Mouse (Mus musculus): Measurements from ENCODE around the gene Bri3bp. TPM values are rescaled to one million over a fixed set of nuclear protein-coding genes. Genes with fewer than 3 reads are reported as not detected.

Gene Bri3bp
- polyA plus RNA-seq, 1 experiment from 2014 or later: 29.1 TPM

DNA sequence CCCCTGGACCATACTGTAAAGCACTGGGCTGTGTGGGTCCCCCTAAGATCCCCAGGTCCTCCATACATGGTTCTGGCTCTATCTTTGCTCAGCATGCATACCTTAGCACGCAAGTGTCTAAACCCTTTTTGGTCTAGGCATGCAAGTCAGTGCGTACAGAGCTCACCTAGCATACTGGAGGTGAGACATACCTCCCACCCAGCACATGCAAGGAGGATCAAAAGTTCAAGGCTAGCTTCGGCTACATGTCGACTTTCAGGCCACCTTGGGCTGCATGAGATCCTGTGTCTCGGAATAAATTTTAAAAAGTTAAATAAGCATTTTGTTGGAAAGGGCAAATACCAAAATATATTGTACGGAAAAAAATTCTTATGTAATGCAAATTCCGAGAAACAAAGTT is 23.8 kb downstream of the Bri3bp start:
- no peaks in the 10 kb centered on the region for H3K36me3 ChIP-seq (ENCODE audit: control insufficient read depth, insufficient read depth, low read length)
- peak overlapping the region; percentile 27; the same call in 1 of the 2 replicates for H3K9ac ChIP-seq (ENCODE audit: low read length)
- no peaks in the 10 kb centered on the region for H3K9me3 ChIP-seq (ENCODE audit: control insufficient read depth, low read length)
- ATAC-seq (ENCODE audit: low read depth): 0 out of 2 replicates have a peak, but pooled peaks have one; percentile 10
- WGBS: 31% methylated on average over 7 of the region's 7 CpGs
- no peak overlapping the region; the same call in 1 of the 2 replicates for H3K27ac ChIP-seq (ENCODE audit: low read length)
- peak overlapping the region; percentile 45 for H3K4me3 ChIP-seq (ENCODE audit: low read length)
- peaks cover 3% of the 10 kb centered on the region; the same call in 1 of the 2 replicates for H3K4me1 ChIP-seq (replicated peaks; ENCODE audit: control insufficient read depth, insufficient read depth, low read length)
- H3K27me3 ChIP-seq (ENCODE audit: control insufficient read depth, insufficient read depth, low read depth, low read length): no peaks in the 10 kb centered on the region
- peak overlapping the region; percentile 52 for H3K4me2 ChIP-seq (ENCODE audit: low read depth, low read length)

DNA sequence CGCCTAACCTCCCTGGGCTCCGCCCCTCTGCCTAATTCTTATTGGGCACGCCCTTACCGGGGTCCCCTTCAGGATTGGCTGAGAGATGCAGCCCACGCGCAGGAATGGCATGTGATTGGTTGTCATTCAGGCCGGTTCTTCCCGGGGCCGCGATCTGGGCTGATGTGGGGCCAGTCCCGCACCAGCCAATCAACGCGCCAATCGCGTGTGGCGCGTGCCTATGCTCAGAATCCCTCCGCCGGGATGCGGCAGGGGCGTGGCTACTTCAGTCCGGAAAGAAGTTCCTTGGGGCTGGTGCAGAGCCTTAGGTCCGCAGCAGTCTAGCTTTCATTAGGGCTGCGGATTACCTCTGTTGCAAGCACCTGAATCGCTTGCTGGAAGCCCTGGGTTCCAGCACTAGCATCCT is 24.3 kb downstream of the Bri3bp start:
- peak overlapping the region; percentile 45 for H3K4me3 ChIP-seq (ENCODE audit: low read length)
- no peaks in the 10 kb centered on the region for H3K27me3 ChIP-seq (ENCODE audit: control insufficient read depth, insufficient read depth, low read depth, low read length)
- ATAC-seq (ENCODE audit: low read depth): peak; percentile 100
- WGBS: 0% methylated on average over 25 of the region's 25 CpGs
- H3K9ac ChIP-seq (ENCODE audit: low read length): peak overlapping the region; percentile 53
- peaks cover 3% of the 10 kb centered on the region; the same call in 1 of the 2 replicates for H3K4me1 ChIP-seq (replicated peaks; ENCODE audit: control insufficient read depth, insufficient read depth, low read length)
- no peaks in the 10 kb centered on the region for H3K9me3 ChIP-seq (ENCODE audit: control insufficient read depth, low read length)
- peak overlapping the region; percentile 52 for H3K4me2 ChIP-seq (ENCODE audit: low read depth, low read length)
- H3K27ac ChIP-seq (ENCODE audit: low read length): no peak overlapping the region
- no peaks in the 10 kb centered on the region for H3K36me3 ChIP-seq (ENCODE audit: control insufficient read depth, insufficient read depth, low read length)

DNA sequence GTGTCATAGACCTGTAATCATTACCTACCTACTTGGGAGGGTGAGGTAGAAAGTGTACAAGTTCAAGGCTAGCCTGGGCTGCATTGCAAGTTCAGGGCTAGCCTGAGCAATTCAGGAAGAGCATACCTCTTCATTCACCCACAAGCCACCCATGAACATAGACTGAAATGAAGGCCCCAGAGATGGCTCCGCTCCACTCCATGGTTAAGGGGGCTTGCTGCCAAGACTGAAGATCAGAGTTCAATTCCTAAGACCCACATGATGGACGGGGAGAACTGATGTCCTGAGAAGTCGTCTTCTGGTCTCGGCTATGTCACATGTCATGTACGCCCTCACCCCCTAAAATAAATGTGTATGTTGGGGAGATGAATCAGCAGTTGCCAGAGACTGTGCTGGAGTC is 25.1 kb downstream of the Bri3bp start:
- 80% methylated on average over 5 of the region's 5 CpGs for WGBS
- Histone ChIP-seq H3K4me2 (ENCODE audit: low read depth, low read length) (no peak overlapping the region), H3K27ac (ENCODE audit: low read length) (no peak overlapping the region), H3K4me1 (replicated peaks; ENCODE audit: control insufficient read depth, insufficient read depth, low read length) (peaks cover 3% of the 10 kb centered on the region; the same call in 1 of the 2 replicates), H3K27me3 (ENCODE audit: control insufficient read depth, insufficient read depth, low read depth, low read length) (no peaks in the 10 kb centered on the region), H3K9ac (ENCODE audit: low read length) (no peak overlapping the region), H3K36me3 (ENCODE audit: control insufficient read depth, insufficient read depth, low read length) (no peaks in the 10 kb centered on the region), H3K9me3 (ENCODE audit: control insufficient read depth, low read length) (no peaks in the 10 kb centered on the region), H3K4me3 (ENCODE audit: low read length) (no peak overlapping the region)
- ATAC-seq (ENCODE audit: low read depth): no peak

DNA sequence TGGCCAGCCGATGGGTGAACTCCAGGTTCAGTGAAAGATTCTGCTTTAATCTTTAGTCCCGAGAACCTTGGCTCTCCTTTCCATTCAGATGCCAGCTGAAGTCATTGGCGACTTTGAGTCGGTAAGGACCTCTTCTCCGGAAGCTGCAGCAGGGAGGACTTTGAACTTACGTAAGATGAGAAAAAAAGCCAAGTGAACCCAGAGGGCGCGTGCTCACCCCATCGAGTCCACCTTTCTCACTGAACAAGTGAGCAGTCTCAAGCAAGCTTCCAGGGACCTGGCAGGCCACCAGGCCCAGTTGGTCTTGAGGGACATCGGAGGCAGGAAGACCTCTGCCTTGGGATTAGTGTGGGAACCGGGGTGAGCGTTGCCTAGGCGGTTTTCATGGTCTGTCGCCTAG is 25.9 kb downstream of the Bri3bp start:
- H3K9ac ChIP-seq (ENCODE audit: low read length): no peak overlapping the region
- no peak for ATAC-seq (ENCODE audit: low read depth)
- H3K36me3 ChIP-seq (ENCODE audit: control insufficient read depth, insufficient read depth, low read length): no peaks in the 10 kb centered on the region
- WGBS: 85% methylated on average over 14 of the region's 14 CpGs
- H3K27ac ChIP-seq (ENCODE audit: low read length): no peak overlapping the region
- H3K4me1 ChIP-seq (replicated peaks; ENCODE audit: control insufficient read depth, insufficient read depth, low read length): peaks cover 3% of the 10 kb centered on the region; the same call in 1 of the 2 replicates
- no peaks in the 10 kb centered on the region for H3K9me3 ChIP-seq (ENCODE audit: control insufficient read depth, low read length)
- no peak overlapping the region for H3K4me2 ChIP-seq (ENCODE audit: low read depth, low read length)
- no peaks in the 10 kb centered on the region for H3K27me3 ChIP-seq (ENCODE audit: control insufficient read depth, insufficient read depth, low read depth, low read length)
- no peak overlapping the region for H3K4me3 ChIP-seq (ENCODE audit: low read length)

DNA sequence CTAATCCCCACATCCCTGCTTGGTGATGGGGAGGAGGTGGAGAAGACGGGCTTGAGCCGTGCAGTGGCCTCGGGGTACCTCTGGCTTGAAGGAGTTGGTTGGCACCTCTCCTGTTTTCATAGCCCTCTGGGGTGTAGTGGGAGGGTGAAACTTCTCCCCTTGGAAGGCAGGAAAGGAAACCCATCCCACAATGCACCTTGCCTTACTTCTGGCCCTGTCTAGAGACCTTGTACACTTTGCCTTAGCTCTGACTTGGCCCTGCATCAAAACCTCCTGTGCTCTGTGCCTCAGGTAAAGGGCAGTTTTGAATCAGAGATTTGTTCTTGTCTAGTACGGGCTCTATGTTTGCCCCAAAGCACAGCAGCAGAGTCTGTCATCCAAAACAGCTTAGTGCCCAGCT is 29.3 kb downstream of the Bri3bp start:
- no peaks in the 10 kb centered on the region for H3K9me3 ChIP-seq (ENCODE audit: control insufficient read depth, low read length)
- no peak overlapping the region for H3K4me3 ChIP-seq (ENCODE audit: low read length)
- H3K27ac ChIP-seq (ENCODE audit: low read length): no peak overlapping the region
- 83% methylated on average over 4 of the region's 4 CpGs for WGBS
- H3K9ac ChIP-seq (ENCODE audit: low read length): no peak overlapping the region
- no peaks in the 10 kb centered on the region for H3K27me3 ChIP-seq (ENCODE audit: control insufficient read depth, insufficient read depth, low read depth, low read length)
- H3K36me3 ChIP-seq (ENCODE audit: control insufficient read depth, insufficient read depth, low read length): no peaks in the 10 kb centered on the region
- no peaks in the 10 kb centered on the region for H3K4me1 ChIP-seq (replicated peaks; ENCODE audit: control insufficient read depth, insufficient read depth, low read length)
- ATAC-seq (ENCODE audit: low read depth): no peak
- H3K4me2 ChIP-seq (ENCODE audit: low read depth, low read length): no peak overlapping the region

DNA sequence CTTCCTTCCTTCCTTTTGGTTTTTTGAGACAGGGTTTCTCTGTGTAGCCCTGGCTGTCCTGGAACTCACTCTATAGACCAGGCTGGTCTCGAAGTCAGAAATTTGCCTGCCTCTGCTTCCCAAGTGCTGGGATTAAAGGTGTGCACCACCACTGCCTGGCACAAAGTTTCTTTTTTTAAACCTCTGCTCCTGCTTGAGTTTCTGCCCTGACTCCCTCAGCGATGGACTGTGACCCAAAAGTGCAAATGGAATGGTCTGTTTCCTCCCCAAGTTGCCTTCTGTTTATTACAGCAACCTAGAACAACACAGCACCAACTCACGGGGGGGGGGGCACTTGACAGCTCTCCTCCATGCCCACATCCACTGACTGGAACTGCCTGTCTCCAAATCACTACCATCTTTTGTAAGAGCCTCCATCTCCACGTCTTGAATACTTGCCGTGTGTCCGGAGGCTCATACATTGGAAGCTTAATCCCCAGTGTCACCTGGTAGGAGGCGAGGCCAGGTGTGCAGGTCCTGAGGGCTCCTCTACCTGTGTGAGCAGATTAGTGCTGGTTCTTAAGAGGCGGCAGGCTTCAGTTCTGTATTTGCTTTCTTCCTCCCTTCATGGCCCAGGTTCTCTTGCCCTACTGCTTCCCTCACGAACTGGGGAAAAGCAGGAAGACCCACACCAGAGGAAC is 31.6 kb downstream of the Bri3bp start:
- Histone ChIP-seq H3K9me3 (ENCODE audit: control insufficient read depth, low read length) (no peaks in the 10 kb centered on the region), H3K27me3 (ENCODE audit: control insufficient read depth, insufficient read depth, low read depth, low read length) (no peaks in the 10 kb centered on the region), H3K36me3 (ENCODE audit: control insufficient read depth, insufficient read depth, low read length) (no peaks in the 10 kb centered on the region), H3K4me2 (ENCODE audit: low read depth, low read length) (no peak overlapping the region), H3K9ac (ENCODE audit: low read length) (no peak overlapping the region), H3K27ac (ENCODE audit: low read length) (no peak overlapping the region), H3K4me3 (ENCODE audit: low read length) (no peak overlapping the region), H3K4me1 (replicated peaks; ENCODE audit: control insufficient read depth, insufficient read depth, low read length) (peaks cover 10% of the 10 kb centered on the region)
- no peak for ATAC-seq (ENCODE audit: low read depth)
- 65% methylated on average over 9 of the region's 9 CpGs for WGBS

DNA sequence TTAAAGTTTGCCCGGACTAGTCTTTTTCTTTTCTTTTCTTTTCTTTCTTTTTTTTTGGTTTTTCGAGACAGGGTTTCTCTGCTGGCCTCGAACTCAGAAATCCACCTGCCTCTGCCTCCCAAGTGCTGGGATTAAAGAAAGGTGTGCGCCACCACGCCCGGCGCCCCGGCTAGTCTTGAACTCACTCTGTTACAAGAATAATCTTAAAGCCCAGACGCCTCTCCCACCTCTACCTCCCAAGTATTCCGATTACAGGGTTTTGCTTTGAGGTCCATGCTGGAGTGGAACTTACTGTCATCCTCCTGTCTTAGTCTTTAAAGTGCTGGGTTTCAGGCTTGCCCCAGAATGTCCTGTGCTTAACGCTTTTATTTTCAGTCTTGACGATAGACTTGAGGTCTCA is 33.7 kb downstream of the Bri3bp start:
- Histone ChIP-seq H3K4me3 (ENCODE audit: low read length) (peak overlapping the region; percentile 64), H3K27me3 (ENCODE audit: control insufficient read depth, insufficient read depth, low read depth, low read length) (no peaks in the 10 kb centered on the region), H3K27ac (ENCODE audit: low read length) (no peak overlapping the region), H3K4me1 (replicated peaks; ENCODE audit: control insufficient read depth, insufficient read depth, low read length) (peaks cover 10% of the 10 kb centered on the region), H3K9ac (ENCODE audit: low read length) (peak overlapping the region; percentile 55), H3K36me3 (ENCODE audit: control insufficient read depth, insufficient read depth, low read length) (no peaks in the 10 kb centered on the region), H3K9me3 (ENCODE audit: control insufficient read depth, low read length) (no peaks in the 10 kb centered on the region), H3K4me2 (ENCODE audit: low read depth, low read length) (peak overlapping the region; percentile 81)
- ATAC-seq (ENCODE audit: low read depth): no peak
- 56% methylated on average over 12 of the region's 12 CpGs for WGBS

DNA sequence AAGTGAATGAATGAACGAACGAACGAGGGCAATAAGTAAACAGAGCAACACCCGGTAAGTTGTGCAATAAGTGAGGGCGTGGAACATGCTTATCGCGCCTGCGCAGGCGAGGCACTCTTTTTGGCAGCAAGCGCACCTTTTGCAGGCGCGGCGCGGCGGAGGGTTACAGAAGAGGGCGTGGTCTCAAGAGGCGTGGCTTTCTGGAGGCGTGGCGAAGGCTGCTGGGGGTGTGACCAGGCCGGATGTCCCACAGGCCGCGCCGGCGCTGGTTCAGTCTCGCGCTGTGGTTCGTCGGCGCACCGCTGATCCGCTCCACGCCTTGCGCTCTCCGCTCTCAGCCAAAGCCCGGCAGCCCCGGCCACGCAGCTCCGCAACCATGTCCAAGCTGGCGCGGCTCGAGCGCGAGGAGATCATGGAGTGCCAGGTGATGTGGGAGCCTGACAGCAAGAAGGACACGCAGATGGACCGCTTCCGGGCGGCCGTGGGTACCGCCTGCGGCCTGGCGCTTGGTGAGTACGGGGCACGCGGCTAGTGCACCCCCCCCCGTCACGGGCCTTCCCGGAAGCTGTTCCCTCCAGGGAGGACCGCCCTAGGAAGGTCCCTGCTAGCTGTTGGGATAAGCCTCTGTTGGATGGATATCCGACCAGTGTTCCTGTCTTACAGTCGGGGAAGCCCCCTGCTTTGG is 34.4 kb downstream of the Bri3bp start, which contains the start of gene Aacs:
Gene Aacs (plus strand): TSS at position 214 of the 685 bp plus-strand sequence.
- peak within 1 kb of the TSS; percentile 64 for H3K4me3 ChIP-seq (ENCODE audit: low read length)
- 0 out of 2 replicates have a peak within 1 kb of the TSS, but pooled peaks have one; percentile 10 for H3K27ac ChIP-seq (ENCODE audit: low read length)
- H3K4me1 ChIP-seq (replicated peaks; ENCODE audit: control insufficient read depth, insufficient read depth, low read length): peaks cover 10% of the 10 kb centered on the region

DNA sequence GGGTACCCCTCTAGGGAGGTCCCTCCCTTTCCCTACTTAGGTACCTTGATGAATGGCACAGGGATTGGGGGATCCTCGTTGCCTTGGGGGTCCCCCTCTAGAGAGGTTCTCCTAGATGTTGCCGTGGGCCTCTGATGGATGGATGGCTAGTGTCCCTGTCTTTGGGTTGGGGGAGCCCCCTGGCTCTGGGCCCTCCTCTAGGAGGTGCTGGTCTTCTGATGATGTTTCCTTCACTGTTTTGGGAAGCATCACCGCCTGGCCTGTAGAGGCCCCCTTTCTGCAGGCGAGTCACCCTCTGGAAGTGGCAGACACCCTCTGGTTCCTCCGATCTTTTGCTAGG is 34.9 kb downstream of the Bri3bp start:
- no peaks in the 10 kb centered on the region for H3K27me3 ChIP-seq (ENCODE audit: control insufficient read depth, insufficient read depth, low read depth, low read length)
- H3K9ac ChIP-seq (ENCODE audit: low read length): peak overlapping the region; percentile 67
- no peak; the same call in 1 of the 2 replicates for ATAC-seq (ENCODE audit: low read depth)
- H3K9me3 ChIP-seq (ENCODE audit: control insufficient read depth, low read length): no peaks in the 10 kb centered on the region
- 0 out of 2 replicates have a peak overlapping the region, but pooled peaks have one; percentile 10 for H3K27ac ChIP-seq (ENCODE audit: low read length)
- H3K4me2 ChIP-seq (ENCODE audit: low read depth, low read length): peak overlapping the region; percentile 81
- peak overlapping the region; percentile 64 for H3K4me3 ChIP-seq (ENCODE audit: low read length)
- WGBS: 9% methylated on average over 5 of the region's 5 CpGs
- H3K4me1 ChIP-seq (replicated peaks; ENCODE audit: control insufficient read depth, insufficient read depth, low read length): peaks cover 10% of the 10 kb centered on the region
- H3K36me3 ChIP-seq (ENCODE audit: control insufficient read depth, insufficient read depth, low read length): no peaks in the 10 kb centered on the region

More for the DNA sequence above, 34.4 kb downstream of the Bri3bp start, which contains the start of gene Aacs:
- peak within 1 kb of the TSS; percentile 67 for H3K9ac ChIP-seq (ENCODE audit: low read length)
- no peaks in the 10 kb centered on the region for H3K36me3 ChIP-seq (ENCODE audit: control insufficient read depth, insufficient read depth, low read length)
- no peaks in the 10 kb centered on the region for H3K9me3 ChIP-seq (ENCODE audit: control insufficient read depth, low read length)
- peak; percentile 96 for ATAC-seq (ENCODE audit: low read depth)
- H3K4me2 ChIP-seq (ENCODE audit: low read depth, low read length): peak within 1 kb of the TSS; percentile 81
- no peaks in the 10 kb centered on the region for H3K27me3 ChIP-seq (ENCODE audit: control insufficient read depth, insufficient read depth, low read depth, low read length)
- under 1% methylated on average over 60 of the region's 60 CpGs for WGBS

Measured in lung, embryonic 16.5 days (tissue).